Mouse (Mus musculus) limb, embryonic 12.5 days (tissue): ENCODE data around the gene Btbd9. TPM values are rescaled to one million over a fixed set of nuclear protein-coding genes. Genes with fewer than 3 reads are reported as not detected.

Experiments
- ATAC-seq: fragments of 200-750 bp; cut with Nextera tagmentation; 2 replicates; pipeline ENCODE4 v1.8.0; 2017; ENCODE audit warnings: low read depth, moderate TSS enrichment; ENCODE audit not compliant: insufficient number of reproducible peaks, insufficient read depth, low FRiP score, low TSS enrichment
- H3K27ac ChIP-seq: fragments of 300-500 bp; sonication (generic); 2 replicates; pipeline ENCODE4 v1.5.1; 2016; ENCODE audit warnings: mild to moderate bottlenecking, moderate library complexity
- H3K27me3 ChIP-seq: fragments of 300-500 bp; sonication (generic); 2 replicates; pipeline ENCODE4 v1.6.1; 2016; ENCODE audit warnings: mild to moderate bottlenecking, moderate library complexity
- H3K36me3 ChIP-seq: fragments of 300-500 bp; sonication (generic); 2 replicates; pipeline ENCODE4 v1.6.1; 2016; ENCODE audit warnings: mild to moderate bottlenecking, moderate library complexity
- H3K4me1 ChIP-seq: fragments of 300-500 bp; sonication (generic); replicated peaks from 2 replicates; pipeline ENCODE4 v1.6.1; 2016
- H3K4me2 ChIP-seq: fragments of 300-500 bp; sonication (generic); 2 replicates; pipeline ENCODE4 v1.6.1; 2016; ENCODE audit warnings: mild to moderate bottlenecking, moderate library complexity
- H3K4me3 ChIP-seq: fragments of 300-500 bp; sonication (generic); replicated peaks from 2 replicates; pipeline ENCODE4 v1.5.1; 2016; ENCODE audit warnings: mild to moderate bottlenecking
- H3K9ac ChIP-seq: fragments of 300-500 bp; sonication (generic); replicated peaks from 2 replicates; pipeline ENCODE4 v1.6.1; 2016; ENCODE audit warnings: mild to moderate bottlenecking, moderate library complexity
- H3K9me3 ChIP-seq: fragments of 300-500 bp; sonication (generic); 2 replicates; pipeline ENCODE4 v1.6.1; 2016; ENCODE audit warnings: mild to moderate bottlenecking, moderate library complexity
- WGBS: fragments of 180-500 bp; shearing (Covaris S2); methylation state at CpG from one replicate; pipeline ENCODE4 v1.1.7; 2016; 5-methylcytosine and 5-hydroxymethylcytosine counted together
- polyA plus RNA-seq: library from polyadenylated mRNA; unstranded; fragments of >200 nt; fragmentation: Nextera tagmentation; extraction: Ambion mirVana; gene quantifications from 2 replicates; pipeline ENCODE4 v1.2.1, GENCODE M21; 2016

Gene Btbd9
- polyA plus RNA-seq, 1 experiment from 2014 or later: 70.6 TPM

DNA sequence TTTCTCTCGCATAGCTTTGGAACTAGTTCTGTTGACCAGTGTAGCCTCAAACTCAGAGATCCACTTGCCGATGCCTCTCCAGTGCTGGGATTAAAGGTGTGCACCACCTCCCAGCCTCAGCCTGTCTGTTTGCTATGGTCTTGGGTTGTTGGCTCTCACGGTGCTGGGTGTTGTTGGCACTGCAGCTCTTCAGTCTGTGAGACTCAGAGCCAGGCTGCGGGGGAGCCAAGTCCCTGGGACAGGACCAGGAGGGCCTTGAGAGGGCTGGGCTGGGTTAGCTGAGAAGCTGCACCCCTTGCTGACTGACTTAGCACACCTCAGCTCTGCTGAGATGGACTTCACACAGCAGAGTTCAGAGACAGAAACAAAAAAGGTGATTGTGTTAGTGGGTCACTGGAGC is 376.0 kb downstream of the Btbd9 start:
- Histone ChIP-seq H3K4me1 (peaks cover 94% of the 10 kb centered on the region), H3K4me2 (no peak overlapping the region), H3K27me3 (no peaks in the 10 kb centered on the region), H3K36me3 (peaks cover 18% of the 10 kb centered on the region; the same call in 1 of the 2 replicates), H3K27ac (no peak overlapping the region), H3K9me3 (no peaks in the 10 kb centered on the region), H3K4me3 (no peak overlapping the region), H3K9ac (no peak overlapping the region)
- no peak for ATAC-seq
- 87% methylated on average over 4 of the region's 4 CpGs for WGBS

DNA sequence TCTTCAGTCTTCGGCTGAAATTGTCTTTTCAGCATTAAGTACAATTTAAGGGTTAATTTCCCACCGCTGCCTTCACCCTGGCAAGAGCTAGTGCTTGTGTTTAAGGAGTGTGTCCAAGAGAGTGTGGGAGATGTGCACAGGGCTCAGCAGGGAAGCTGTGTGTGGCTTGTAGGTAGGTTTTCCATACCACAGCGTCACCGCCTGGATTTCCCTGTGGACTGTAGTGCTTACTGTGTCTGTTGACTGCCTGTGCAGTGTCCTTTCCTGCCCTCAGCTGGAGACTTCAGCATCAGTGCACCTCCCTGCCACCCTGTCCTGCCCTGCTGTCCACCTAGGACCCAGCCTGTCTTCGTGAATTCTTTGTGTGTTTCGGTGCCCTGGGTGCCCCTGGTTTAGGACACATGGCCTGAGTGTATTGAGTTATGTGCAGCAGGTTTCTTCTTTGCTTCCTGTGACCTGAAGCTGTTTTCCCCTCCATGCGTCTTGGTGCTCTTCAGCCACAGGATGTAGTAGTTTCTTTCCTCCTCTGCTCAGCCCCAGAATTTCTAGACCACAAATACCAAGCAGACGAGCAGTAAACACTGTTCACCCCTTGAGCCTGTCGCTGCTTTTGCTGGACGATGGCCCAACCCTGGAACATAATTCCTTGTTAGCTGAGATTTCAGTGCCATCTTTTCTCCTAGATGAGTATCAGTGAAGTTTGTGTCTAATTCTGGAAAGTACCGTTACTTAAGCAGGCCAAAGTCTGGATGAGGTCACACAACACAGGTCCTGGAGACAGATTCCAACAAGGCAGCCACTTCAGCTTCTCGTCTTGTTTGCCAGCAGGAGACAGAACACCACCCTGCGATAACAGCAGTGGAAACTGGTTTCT is 376.7 kb downstream of the Btbd9 start:
- no peak for ATAC-seq
- H3K4me2 ChIP-seq: no peak overlapping the region
- peak overlapping the region; percentile 50; the same call in 1 of the 2 replicates for H3K27ac ChIP-seq
- peaks cover 23% of the 10 kb centered on the region; the same call in 1 of the 2 replicates for H3K36me3 ChIP-seq
- peaks cover 91% of the 10 kb centered on the region for H3K4me1 ChIP-seq
- H3K27me3 ChIP-seq: no peaks in the 10 kb centered on the region
- H3K9me3 ChIP-seq: no peaks in the 10 kb centered on the region
- 0 out of 2 replicates have a peak overlapping the region, but pooled peaks have one; percentile 23 for H3K9ac ChIP-seq
- no peak overlapping the region for H3K4me3 ChIP-seq
- 82% methylated on average over 13 of the region's 13 CpGs for WGBS

DNA sequence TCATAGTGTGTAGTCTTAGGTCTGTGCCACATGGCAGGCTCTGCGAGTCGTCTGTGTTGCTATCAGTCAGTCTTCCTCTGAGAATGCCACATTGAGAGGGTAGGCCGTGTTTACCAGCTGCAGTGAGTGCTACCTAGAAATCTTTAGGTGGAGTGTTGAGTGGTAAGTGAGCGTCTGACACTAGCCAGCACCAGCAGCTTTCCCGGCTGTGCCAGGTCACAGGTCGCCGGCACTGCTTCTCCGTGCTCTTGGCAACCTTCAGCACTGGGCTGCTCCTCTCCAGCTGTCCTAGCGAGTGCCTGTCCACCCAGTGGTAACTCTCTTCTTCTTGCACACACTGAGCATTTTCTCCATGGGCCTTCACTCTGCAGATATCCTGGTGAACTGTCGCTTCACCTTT is 377.9 kb downstream of the Btbd9 start:
- no peak for ATAC-seq
- 52% methylated on average over 10 of the region's 10 CpGs for WGBS
- Histone ChIP-seq H3K9ac (no peak overlapping the region), H3K4me3 (no peak overlapping the region), H3K27me3 (no peaks in the 10 kb centered on the region), H3K27ac (peak overlapping the region; percentile 50), H3K4me2 (no peak overlapping the region), H3K4me1 (peaks cover 80% of the 10 kb centered on the region), H3K36me3 (peaks cover 31% of the 10 kb centered on the region), H3K9me3 (no peaks in the 10 kb centered on the region)

DNA sequence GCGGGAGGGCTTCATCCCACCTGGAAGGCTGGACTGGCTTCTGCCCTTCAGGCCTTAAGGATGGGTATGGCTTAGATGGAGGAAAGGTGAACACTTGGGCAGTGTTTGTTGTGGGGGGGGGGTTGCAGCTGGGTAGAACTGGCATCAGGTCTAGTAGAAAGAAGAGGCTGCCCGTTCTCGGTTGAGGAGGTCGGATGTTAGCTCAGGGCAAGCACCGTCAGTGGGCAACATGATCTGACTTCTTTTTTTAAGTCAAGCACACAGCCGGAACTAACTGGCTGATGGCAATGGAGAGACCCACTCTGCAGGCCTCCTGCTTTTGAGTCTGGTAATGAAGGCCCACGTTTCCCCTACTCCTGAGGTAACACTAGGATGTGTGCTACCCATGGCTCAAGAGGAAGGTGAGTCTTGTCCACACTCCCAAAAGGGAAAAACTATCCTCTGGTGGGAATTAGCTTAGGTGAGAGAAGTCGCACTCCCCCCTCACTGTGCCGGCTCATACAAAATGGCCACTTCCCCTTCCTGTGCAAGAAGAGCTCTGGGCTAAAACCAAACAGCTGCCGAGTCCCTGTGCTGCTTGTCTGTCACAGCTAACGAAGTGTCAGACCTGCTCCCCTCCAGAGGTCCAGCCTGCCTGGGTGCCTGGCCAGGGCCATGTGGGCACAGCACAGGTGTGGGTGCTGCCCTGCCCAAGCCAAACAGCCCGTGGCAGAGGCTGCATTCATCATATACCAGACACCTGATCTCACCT is 378.8 kb downstream of the Btbd9 start:
- peak overlapping the region; percentile 68 for H3K27ac ChIP-seq
- ATAC-seq: no peak

DNA sequence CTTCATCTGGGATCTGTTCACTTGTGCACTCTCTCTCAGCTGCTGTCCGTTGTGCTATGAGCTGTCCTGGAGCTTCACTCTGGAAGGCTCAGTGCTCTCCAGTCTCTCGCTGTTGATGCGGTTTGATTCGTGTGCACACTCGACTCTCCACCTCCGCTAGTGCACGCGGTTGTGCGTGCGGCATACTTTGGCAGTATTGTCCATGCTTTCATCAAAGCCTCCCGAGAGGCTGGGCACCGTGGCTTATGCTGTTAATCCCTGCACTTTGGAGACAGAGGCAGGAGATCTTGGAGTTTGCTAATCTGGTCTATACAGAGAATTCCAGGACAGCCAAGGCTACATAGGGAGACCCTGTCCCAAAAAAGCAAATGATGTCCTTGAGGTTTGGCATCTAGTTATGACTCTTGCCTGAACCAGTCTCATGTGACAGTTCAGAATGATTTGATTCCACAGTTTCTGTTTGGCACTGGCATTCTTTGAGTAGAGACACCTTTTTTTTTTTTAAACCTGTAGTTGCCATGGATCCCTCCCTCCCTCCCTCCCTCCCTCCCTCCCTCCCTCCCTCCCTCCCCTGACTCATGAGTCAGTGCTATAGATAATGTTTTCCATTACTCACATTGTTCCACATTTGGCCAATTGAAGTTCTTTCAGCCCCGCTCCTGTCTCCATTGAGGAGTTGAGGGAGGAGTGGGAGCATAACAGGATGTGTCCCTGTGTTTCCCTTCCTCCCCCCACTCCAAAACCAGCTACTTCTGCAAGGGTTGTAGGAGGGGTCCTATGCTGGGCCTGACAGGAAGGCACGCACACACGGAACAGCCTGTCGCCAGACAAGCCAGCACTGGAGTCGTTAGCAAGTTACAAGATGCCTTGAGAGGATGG is 379.6 kb downstream of the Btbd9 start:
- Histone ChIP-seq H3K27me3 (no peaks in the 10 kb centered on the region), H3K27ac (peak overlapping the region; percentile 68), H3K4me2 (no peak overlapping the region), H3K4me1 (peaks cover 69% of the 10 kb centered on the region), H3K9me3 (no peaks in the 10 kb centered on the region), H3K9ac (no peak overlapping the region), H3K36me3 (peaks cover 34% of the 10 kb centered on the region), H3K4me3 (no peak overlapping the region)
- ATAC-seq: no peak
- 77% methylated on average over 17 of the region's 17 CpGs for WGBS

More for the DNA sequence above, 378.8 kb downstream of the Btbd9 start:
- H3K27me3 ChIP-seq: no peaks in the 10 kb centered on the region
- H3K4me3 ChIP-seq: no peak overlapping the region
- H3K9me3 ChIP-seq: no peaks in the 10 kb centered on the region
- no peak overlapping the region for H3K4me2 ChIP-seq
- no peak overlapping the region for H3K9ac ChIP-seq
- 50% methylated on average over 12 of the region's 12 CpGs for WGBS
- H3K36me3 ChIP-seq: peaks cover 31% of the 10 kb centered on the region
- peaks cover 72% of the 10 kb centered on the region for H3K4me1 ChIP-seq

DNA sequence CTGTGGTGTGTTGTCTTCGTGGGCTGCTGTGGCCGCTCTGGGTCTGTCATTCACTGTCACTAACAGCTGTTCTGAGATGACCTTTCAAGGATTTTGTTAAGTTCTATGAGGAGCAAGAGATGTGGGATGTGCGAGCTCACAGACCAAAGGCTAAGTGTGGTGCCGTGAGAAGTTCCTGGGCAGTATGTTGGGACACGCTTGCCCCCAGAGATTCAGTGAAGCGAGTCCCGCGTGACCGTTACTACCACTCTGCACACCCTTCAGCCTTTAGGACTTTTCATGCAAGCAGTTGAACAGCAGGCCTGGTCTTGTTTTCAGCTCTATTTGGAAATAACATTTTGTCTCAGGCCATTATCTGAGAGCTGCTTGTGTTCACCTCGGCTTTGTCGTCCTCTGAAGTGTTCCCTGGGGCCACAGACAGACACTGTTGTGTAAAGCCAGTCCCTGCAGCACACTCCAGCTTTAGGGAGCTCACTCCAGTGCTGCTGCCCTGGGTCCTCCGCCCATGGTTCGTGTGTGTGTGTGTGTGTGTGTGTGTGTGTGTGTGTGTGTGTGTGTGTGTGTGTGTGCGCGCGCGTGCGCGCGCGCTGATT is 380.6 kb downstream of the Btbd9 start:
- no peaks in the 10 kb centered on the region for H3K27me3 ChIP-seq
- WGBS: 85% methylated on average over 13 of the region's 21 CpGs
- H3K4me3 ChIP-seq: no peak overlapping the region
- no peaks in the 10 kb centered on the region for H3K9me3 ChIP-seq
- peaks cover 70% of the 10 kb centered on the region for H3K4me1 ChIP-seq
- no peak overlapping the region for H3K4me2 ChIP-seq
- H3K9ac ChIP-seq: no peak overlapping the region
- no peak for ATAC-seq
- peaks cover 34% of the 10 kb centered on the region for H3K36me3 ChIP-seq
- peak overlapping the region; percentile 26; the same call in 1 of the 2 replicates for H3K27ac ChIP-seq

DNA sequence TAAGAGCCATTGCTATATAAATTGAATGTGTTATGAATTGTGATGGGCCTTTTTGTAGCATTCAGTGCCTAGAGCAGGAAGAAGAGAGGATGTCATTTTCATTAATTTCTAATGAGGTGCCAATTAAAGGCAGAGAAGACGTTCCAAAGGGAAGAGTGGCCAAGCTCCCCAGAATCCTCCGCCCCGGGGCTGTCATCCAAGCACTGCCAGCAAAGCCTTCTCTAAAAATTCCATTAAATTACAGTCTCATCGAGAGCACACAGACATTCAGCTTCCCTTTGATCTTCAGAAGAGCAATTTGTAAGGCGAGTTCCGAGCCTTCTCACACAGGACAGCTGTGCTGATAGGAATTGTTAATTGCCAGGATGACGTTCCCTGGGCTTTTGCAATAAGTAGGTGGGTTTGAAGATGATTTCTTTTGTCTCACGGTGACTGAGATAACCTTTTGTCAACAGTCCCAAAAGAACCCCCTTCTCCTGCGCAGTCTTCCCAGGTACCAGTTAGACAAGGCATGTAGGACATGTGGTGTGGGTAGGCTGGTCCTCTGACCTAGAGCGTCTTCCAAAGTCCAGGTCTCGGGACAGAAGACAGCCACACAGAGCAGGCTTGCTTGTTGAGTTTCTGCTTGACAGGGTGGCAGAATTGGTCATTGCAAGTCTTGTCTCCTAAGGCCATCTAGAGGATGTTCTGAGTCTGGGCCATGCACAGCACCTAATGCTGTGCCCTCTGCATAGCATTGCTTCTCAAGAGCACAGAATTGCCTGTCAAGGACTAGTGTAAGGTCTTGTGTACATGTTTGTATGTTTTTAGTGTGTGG is 381.5 kb downstream of the Btbd9 start:
- WGBS: 48% methylated on average over 11 of the region's 11 CpGs
- Histone ChIP-seq H3K36me3 (peaks cover 34% of the 10 kb centered on the region), H3K27ac (no peak overlapping the region), H3K4me2 (no peak overlapping the region), H3K4me3 (no peak overlapping the region), H3K27me3 (no peaks in the 10 kb centered on the region), H3K9me3 (no peaks in the 10 kb centered on the region), H3K9ac (no peak overlapping the region), H3K4me1 (peaks cover 70% of the 10 kb centered on the region)
- ATAC-seq: no peak

DNA sequence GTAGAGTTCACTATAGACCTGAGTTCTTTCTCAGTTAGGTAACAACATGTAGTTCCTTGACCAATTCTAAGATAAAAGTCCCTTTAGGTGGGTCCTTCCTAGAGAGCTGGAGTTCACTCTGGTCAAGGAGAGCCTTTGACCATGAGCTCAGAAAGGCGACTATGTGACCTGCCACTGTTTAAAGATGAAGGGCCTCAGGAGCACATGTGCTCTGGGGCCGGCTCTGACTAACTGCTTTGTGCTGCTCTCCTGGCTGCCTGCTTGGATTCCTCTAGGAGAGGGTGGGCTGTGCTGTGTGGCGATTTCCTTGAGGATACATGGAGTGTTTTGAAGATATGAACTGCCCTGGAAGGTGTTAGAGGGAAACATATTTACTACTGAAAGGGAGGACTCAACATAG is 382.2 kb downstream of the Btbd9 start:
- no peak overlapping the region for H3K4me2 ChIP-seq
- H3K4me3 ChIP-seq: no peak overlapping the region
- H3K9ac ChIP-seq: no peak overlapping the region
- H3K27me3 ChIP-seq: no peaks in the 10 kb centered on the region
- 47% methylated on average over 3 of the region's 3 CpGs for WGBS
- no peak for ATAC-seq
- H3K36me3 ChIP-seq: peaks cover 34% of the 10 kb centered on the region
- H3K9me3 ChIP-seq: no peaks in the 10 kb centered on the region
- H3K4me1 ChIP-seq: peaks cover 69% of the 10 kb centered on the region
- no peak overlapping the region for H3K27ac ChIP-seq

DNA sequence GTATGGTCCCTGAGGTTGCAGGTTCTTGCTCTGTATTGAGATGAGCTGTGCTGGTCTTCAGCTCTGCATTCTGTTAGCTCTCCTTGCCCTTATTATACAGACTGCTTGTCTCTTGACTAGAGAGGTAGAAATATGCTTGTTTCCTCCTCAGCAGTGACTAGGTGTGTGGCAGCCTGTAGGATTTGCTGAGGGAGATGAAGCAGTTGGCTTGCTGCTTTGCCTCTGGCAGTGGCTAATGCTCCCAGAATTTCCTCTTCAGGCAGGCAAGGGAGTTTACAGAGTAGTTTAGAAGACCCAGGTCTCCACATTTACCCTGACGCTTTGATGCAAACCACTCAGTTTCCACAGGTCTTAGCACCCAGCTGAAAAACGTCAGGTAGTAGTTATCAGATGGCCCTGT is 382.7 kb downstream of the Btbd9 start:
- peaks cover 68% of the 10 kb centered on the region for H3K4me1 ChIP-seq
- H3K36me3 ChIP-seq: peaks cover 34% of the 10 kb centered on the region
- no peak overlapping the region for H3K4me2 ChIP-seq
- H3K9me3 ChIP-seq: no peaks in the 10 kb centered on the region
- WGBS: 52% methylated on average over 2 of the region's 2 CpGs
- no peaks in the 10 kb centered on the region for H3K27me3 ChIP-seq
- no peak overlapping the region for H3K27ac ChIP-seq
- no peak overlapping the region for H3K9ac ChIP-seq
- ATAC-seq: no peak
- no peak overlapping the region for H3K4me3 ChIP-seq

DNA sequence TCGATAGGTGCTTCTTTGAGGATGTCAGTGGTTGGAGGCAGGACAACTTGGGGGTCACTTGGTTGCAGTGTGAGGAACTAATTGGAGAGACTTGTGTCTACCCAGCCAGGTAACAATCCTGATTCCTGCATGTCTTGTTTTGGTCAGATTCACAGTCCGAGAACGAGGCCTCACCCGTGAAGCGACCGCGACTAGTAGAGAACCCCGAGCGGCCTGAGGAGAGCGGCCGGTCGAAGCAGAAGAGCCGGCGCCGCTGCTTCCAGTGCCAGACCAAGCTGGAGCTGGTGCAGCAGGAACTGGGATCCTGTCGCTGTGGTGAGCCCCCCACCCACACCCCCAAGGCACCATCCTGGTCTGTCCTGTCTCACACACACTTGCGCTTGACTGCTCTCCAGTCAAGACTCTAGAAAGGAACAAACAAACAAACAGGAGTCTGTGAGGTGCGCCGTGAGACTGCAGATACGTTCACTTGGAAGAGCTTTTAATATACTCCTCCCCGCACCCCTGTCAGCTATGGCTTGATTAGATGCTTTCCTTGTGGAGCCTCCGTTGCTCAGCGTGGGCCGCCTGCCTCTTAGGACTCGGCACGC is 383.8 kb downstream of the Btbd9 start:
- no peaks in the 10 kb centered on the region for H3K27me3 ChIP-seq
- peaks cover 34% of the 10 kb centered on the region for H3K36me3 ChIP-seq
- H3K4me3 ChIP-seq: no peak overlapping the region
- no peak overlapping the region for H3K27ac ChIP-seq
- no peak for ATAC-seq
- no peak overlapping the region for H3K9ac ChIP-seq
- H3K4me2 ChIP-seq: no peak overlapping the region
- WGBS: 93% methylated on average over 26 of the region's 26 CpGs
- H3K4me1 ChIP-seq: peaks cover 69% of the 10 kb centered on the region
- H3K9me3 ChIP-seq: no peaks in the 10 kb centered on the region
